Mouse (Mus musculus): ENCODE measurements at regions not wholly inside any gene's neighbourhood (a gene's known extent, or its start where the extent isn't known, plus 50 kb on each side); places are given as distances from the start of the nearest gene placed in this dataset.

DNA sequence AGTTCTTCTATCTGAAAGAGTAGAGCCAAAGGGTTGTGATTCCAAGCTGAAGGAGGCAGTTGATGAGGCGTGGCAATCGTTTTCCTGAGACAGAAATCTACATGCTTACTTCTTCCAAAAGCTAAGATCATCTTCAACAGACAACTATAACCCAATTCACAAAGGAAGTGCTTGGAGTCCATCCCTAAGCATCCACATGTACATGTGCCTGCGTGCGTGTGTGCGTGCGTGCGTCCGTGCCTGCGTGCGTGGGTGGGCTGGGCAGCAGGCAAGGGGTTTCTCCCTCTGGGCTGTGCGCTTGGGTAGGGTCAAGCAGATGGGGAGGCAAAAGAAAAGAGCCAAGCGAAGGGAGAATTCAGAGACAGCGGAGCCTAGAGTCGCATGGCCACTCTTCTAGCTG lies 108.2 kb upstream of the Atp1a1 start:
- H3K79me2 ChIP-seq (replicated peaks; ENCODE audit: control insufficient read depth, insufficient read depth, low read length) = no peaks in the 10 kb centered on the region
- DNase-seq = no peak
- intact Hi-C loops (cut with DNase I) = loop anchor here (5.0 kb wide), 1 partner anchor 95 kb away; no protein-coding TSS in a partner anchor
- no peaks in the 10 kb centered on the region for H3K27me3 ChIP-seq (ENCODE audit: control insufficient read depth, insufficient read depth, low read length)
- H3K9ac ChIP-seq (ENCODE audit: low read depth, low read length) = no peak overlapping the region
- H3K4me1 ChIP-seq (ENCODE audit: control insufficient read depth, insufficient read depth, low read length) = peaks cover 11% of the 10 kb centered on the region
- no peak overlapping the region for H3K4me3 ChIP-seq
- H3K27ac ChIP-seq = peak overlapping the region; percentile 43
- 77% methylated on average over 14 of the region's 14 CpGs for WGBS
- H3K36me3 ChIP-seq (ENCODE audit: control insufficient read depth, insufficient read depth, low read length) = no peaks in the 10 kb centered on the region
- TF ChIP-seq CTCF (IDR thresholded peaks at IDR 0.05) (no peak), EP300 (IDR thresholded peaks at IDR 0.05; ENCODE audit: insufficient read depth, low read depth, low read length) (no peak), POLR2A (IDR thresholded peaks at IDR 0.05; ENCODE audit: insufficient read depth, low read depth, low read length) (no peak)

DNA sequence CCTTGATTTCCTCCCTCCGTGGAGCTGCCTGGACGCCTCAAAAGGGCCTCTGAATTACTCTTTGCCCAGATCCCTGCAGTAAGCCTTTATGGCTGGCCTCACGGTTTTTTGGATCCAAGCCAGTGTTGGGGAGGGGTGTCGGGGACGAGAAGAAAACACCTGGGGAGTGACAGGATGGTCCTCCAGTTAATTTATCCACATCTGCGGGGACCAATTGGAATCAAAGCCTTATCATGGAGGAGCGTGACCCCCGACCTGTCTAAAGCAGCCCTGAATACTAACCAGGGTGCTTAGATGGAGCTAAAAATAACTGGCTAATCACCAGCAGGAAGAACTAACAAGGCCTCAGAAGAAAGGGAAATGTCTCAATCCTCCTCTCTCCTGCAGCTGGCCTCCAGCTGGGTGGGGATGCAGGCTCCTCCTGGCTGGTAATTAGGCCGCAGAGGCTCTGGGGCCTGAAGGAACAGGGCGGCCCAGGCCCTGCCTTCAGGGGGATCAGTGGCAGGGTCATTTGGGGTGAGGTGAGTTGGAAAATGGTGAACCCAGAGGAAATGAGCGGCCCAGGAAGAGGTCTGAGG lies 107.2 kb upstream of the Atp1a1 start:
- Histone ChIP-seq H3K4me1 (ENCODE audit: control insufficient read depth, insufficient read depth, low read length) (peaks cover 11% of the 10 kb centered on the region), H3K9ac (ENCODE audit: low read depth, low read length) (0 out of 2 replicates have a peak overlapping the region, but pooled peaks have one; percentile 27), H3K4me3 (no peak overlapping the region), H3K79me2 (replicated peaks; ENCODE audit: control insufficient read depth, insufficient read depth, low read length) (no peaks in the 10 kb centered on the region), H3K27ac (peak overlapping the region; percentile 56), H3K27me3 (ENCODE audit: control insufficient read depth, insufficient read depth, low read length) (no peaks in the 10 kb centered on the region), H3K36me3 (ENCODE audit: control insufficient read depth, insufficient read depth, low read length) (no peaks in the 10 kb centered on the region)
- 19% methylated on average over 11 of the region's 11 CpGs for WGBS
- peak; percentile 58 to 64 for DNase-seq
- TF ChIP-seq EP300 (IDR thresholded peaks at IDR 0.05; ENCODE audit: insufficient read depth, low read depth, low read length) = peak; percentile 18; the same call in 1 of the 2 replicates
- no peak for TF ChIP-seq CTCF (IDR thresholded peaks at IDR 0.05)
- intact Hi-C loops (cut with DNase I) = loop anchor here (5.0 kb wide), 1 partner anchor 96 kb away; no protein-coding TSS in a partner anchor

DNA sequence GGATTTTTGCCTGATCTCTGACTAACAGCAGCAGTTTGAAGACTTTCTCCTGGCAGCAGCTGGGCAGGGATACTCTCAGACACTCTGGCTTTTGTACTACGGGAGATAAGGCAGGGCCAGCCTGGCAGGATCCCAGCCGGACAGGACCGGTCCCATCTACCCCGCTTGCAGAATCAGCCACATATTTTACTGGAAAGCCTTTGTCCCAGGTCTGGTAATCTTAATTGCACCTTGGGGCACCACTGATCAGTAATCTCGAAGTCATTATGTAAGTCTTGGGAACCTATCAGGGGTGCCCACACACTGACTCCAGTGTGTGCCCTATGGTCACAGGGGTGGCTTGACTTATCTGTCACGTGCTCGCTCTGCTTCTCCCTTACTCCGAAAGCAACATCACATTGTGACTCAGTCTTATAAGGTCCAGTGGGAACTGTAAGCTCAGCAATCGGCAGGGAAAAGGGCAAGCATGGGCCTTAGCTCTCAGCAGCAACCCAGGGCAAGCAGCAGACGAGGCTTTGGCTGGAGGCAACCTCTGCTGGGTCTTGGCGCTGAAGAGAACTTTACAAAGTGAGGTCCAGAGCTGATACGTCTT lies 105.0 kb upstream of the Atp1a1 start:
- H3K4me1 ChIP-seq (ENCODE audit: control insufficient read depth, insufficient read depth, low read length) = peaks cover 18% of the 10 kb centered on the region
- intact Hi-C loops (cut with DNase I) = loop anchor here (5.0 kb wide), 2 partner anchors 107 to 207 kb away; partner anchors contain the start of gene Atp1a1
- no peak overlapping the region for H3K4me3 ChIP-seq
- no peaks in the 10 kb centered on the region for H3K36me3 ChIP-seq (ENCODE audit: control insufficient read depth, insufficient read depth, low read length)
- TF ChIP-seq CTCF (IDR thresholded peaks at IDR 0.05) (no peak), EP300 (IDR thresholded peaks at IDR 0.05; ENCODE audit: insufficient read depth, low read depth, low read length) (no peak), POLR2A (IDR thresholded peaks at IDR 0.05; ENCODE audit: insufficient read depth, low read depth, low read length) (no peak)
- no peak overlapping the region for H3K9ac ChIP-seq (ENCODE audit: low read depth, low read length)
- no peaks in the 10 kb centered on the region for H3K79me2 ChIP-seq (replicated peaks; ENCODE audit: control insufficient read depth, insufficient read depth, low read length)
- 40% methylated on average over 12 of the region's 12 CpGs for WGBS
- no peak overlapping the region for H3K27ac ChIP-seq
- DNase-seq = peak; percentile 57 to 67
- no peaks in the 10 kb centered on the region for H3K27me3 ChIP-seq (ENCODE audit: control insufficient read depth, insufficient read depth, low read length)

DNA sequence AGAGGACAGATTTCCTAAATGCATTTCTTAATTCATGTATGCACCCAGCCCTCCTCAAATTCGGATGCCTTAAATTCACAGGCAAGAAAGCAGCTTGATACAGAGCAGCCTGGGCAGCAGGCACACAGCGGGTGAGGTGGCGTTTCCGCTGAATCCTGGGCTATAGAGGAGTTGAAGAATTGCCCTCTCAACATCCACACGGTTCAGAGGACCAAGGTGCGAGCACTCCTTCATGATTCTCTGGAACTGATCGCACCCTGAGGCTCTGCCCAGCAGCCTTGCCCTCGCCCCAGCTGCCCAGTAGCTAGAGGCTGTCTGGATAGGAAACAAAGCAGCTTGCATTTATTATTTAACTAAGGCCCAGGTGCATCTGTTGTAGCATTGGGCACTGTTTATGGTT lies 104.3 kb upstream of the Atp1a1 start:
- H3K27ac ChIP-seq = no peak overlapping the region
- no peak overlapping the region for H3K9ac ChIP-seq (ENCODE audit: low read depth, low read length)
- H3K79me2 ChIP-seq (replicated peaks; ENCODE audit: control insufficient read depth, insufficient read depth, low read length) = no peaks in the 10 kb centered on the region
- no peaks in the 10 kb centered on the region for H3K36me3 ChIP-seq (ENCODE audit: control insufficient read depth, insufficient read depth, low read length)
- H3K27me3 ChIP-seq (ENCODE audit: control insufficient read depth, insufficient read depth, low read length) = no peaks in the 10 kb centered on the region
- WGBS = 86% methylated on average over 8 of the region's 8 CpGs
- H3K4me1 ChIP-seq (ENCODE audit: control insufficient read depth, insufficient read depth, low read length) = peaks cover 18% of the 10 kb centered on the region
- no peak for DNase-seq
- no peak overlapping the region for H3K4me3 ChIP-seq
- TF ChIP-seq CTCF (IDR thresholded peaks at IDR 0.05) (no peak), EP300 (IDR thresholded peaks at IDR 0.05; ENCODE audit: insufficient read depth, low read depth, low read length) (no peak), POLR2A (IDR thresholded peaks at IDR 0.05; ENCODE audit: insufficient read depth, low read depth, low read length) (no peak)
- intact Hi-C loops (cut with DNase I) = loop anchor here (5.0 kb wide), 2 partner anchors 107 to 207 kb away; partner anchors contain the start of gene Atp1a1

DNA sequence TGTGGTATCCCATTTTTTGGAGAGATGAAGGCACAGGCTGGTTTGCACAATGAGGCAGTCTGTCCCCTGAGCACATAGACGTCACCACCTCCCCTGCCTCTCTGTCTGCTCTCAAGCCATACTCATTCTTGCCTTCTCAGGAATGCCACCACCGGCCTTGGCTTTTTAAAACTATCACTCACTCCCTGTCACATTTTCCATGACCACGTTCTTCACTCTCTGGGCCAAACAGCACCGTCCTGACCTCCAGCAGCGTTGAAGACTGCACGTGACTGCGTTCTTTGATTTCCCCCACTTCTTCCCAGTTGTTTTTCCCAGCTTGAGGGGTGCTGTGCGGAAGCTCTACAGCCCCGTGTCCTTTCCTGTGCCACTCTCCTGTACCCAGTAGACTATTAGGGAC lies 100.4 kb upstream of the Atp1a1 start:
- H3K79me2 ChIP-seq (replicated peaks; ENCODE audit: control insufficient read depth, insufficient read depth, low read length) = no peaks in the 10 kb centered on the region
- 16% methylated on average over 9 of the region's 9 CpGs for WGBS
- no peaks in the 10 kb centered on the region for H3K36me3 ChIP-seq (ENCODE audit: control insufficient read depth, insufficient read depth, low read length)
- peak in 1 of 2 experiments; percentile 42 for DNase-seq
- no peaks in the 10 kb centered on the region for H3K27me3 ChIP-seq (ENCODE audit: control insufficient read depth, insufficient read depth, low read length)
- no peak overlapping the region for H3K4me3 ChIP-seq
- intact Hi-C loops (cut with DNase I) = loop anchor here (5.0 kb wide), 2 partner anchors 103 to 203 kb away; partner anchors contain the start of gene Atp1a1
- peaks cover 13% of the 10 kb centered on the region for H3K4me1 ChIP-seq (ENCODE audit: control insufficient read depth, insufficient read depth, low read length)
- TF ChIP-seq POLR2A (IDR thresholded peaks at IDR 0.05; ENCODE audit: insufficient read depth, low read depth, low read length) = no peak
- TF ChIP-seq EP300 (IDR thresholded peaks at IDR 0.05; ENCODE audit: insufficient read depth, low read depth, low read length) = peak; percentile 73; the same call in 1 of the 2 replicates
- no peak for TF ChIP-seq CTCF (IDR thresholded peaks at IDR 0.05)
- H3K27ac ChIP-seq = peak overlapping the region; percentile 49
- H3K9ac ChIP-seq (ENCODE audit: low read depth, low read length) = no peak overlapping the region

DNA sequence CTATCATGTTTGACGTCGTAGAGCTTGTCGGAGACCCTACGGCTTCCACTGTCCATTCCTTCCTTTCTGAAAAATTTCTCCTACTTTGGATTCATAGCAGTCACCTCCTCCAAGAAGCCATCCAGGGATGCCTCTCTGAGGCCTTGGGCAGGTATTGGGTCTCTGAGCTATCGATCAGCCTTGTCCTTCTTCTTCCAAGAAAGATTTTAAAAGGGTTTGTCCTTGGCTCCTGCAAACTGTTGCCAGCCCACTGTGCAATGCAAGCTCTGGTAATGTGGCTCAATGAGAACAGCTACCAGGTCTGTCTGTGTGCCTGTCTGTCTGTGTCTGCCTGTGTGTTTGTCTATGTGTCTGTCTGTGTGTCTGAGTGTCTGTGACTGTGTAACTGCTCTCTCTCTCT lies 99.8 kb upstream of the Atp1a1 start:
- 92% methylated on average over 5 of the region's 5 CpGs for WGBS
- no peaks in the 10 kb centered on the region for H3K79me2 ChIP-seq (replicated peaks; ENCODE audit: control insufficient read depth, insufficient read depth, low read length)
- no peaks in the 10 kb centered on the region for H3K27me3 ChIP-seq (ENCODE audit: control insufficient read depth, insufficient read depth, low read length)
- H3K4me1 ChIP-seq (ENCODE audit: control insufficient read depth, insufficient read depth, low read length) = peaks cover 12% of the 10 kb centered on the region
- intact Hi-C loops (cut with DNase I) = no loop called here
- TF ChIP-seq EP300 (IDR thresholded peaks at IDR 0.05; ENCODE audit: insufficient read depth, low read depth, low read length) (no peak), POLR2A (IDR thresholded peaks at IDR 0.05; ENCODE audit: insufficient read depth, low read depth, low read length) (no peak), CTCF (IDR thresholded peaks at IDR 0.05) (no peak)
- H3K9ac ChIP-seq (ENCODE audit: low read depth, low read length) = no peak overlapping the region
- DNase-seq = no peak
- no peaks in the 10 kb centered on the region for H3K36me3 ChIP-seq (ENCODE audit: control insufficient read depth, insufficient read depth, low read length)
- H3K27ac ChIP-seq = no peak overlapping the region; the same call in 1 of the 2 replicates
- no peak overlapping the region for H3K4me3 ChIP-seq
